Mouse (Mus musculus) erythroid progenitor cell, adult 5-6 weeks (primary cell): Measurements from ENCODE around the gene Tnn. TPM values are rescaled to one million over a fixed set of nuclear protein-coding genes. Genes with fewer than 3 reads are reported as not detected.

Source experiments
- ATAC-seq: replicated peaks from 2 replicates; pipeline ENCODE4 v1.8.0; 2016; ENCODE audit warnings: moderate number of reproducible peaks, mild to moderate bottlenecking, moderate TSS enrichment, inconsistent platforms; ENCODE audit not compliant: poor library complexity, low FRiP score, severe bottlenecking
- total RNA-seq, 2 experiments: library from RNA; stranded (forward) in 1 of 2; stranded (reverse) in 1 of 2; fragments of 150-400 nt in 1 of 2; fragments of 186-747, 209-891 nt in 1 of 2; gene quantifications; 2 replicates each; pipeline versions ENCODE4 v1.2.3 to v1.2.4; 2015 to 2017; ENCODE audit warnings: low replicate concordance in 2 of 2

Gene Tnn
- total RNA-seq, 2 experiments from 2014 or later = not detected

GRCm38 (mm10) chr1:160045971-160046370 is 107.4 kb downstream of the Tnn start:
- ATAC-seq = no peak

- 0 out of 2 replicates have a peak, but pooled peaks have one; percentile 31 for ATAC-seq
Measured at GRCm38 (mm10) chr1:160045056-160045715, 108.2 kb downstream of the Tnn start.

GRCm38 (mm10) chr1:160044237-160045021 is 109.0 kb downstream of the Tnn start, which contains the start of gene 4930523C07Rik:
4930523C07Rik (plus strand) TSS chr1:160044382.
- ATAC-seq = peak; percentile 89

GRCm38 (mm10) chr1:160043271-160043975 is 110.0 kb downstream of the Tnn start:
- ATAC-seq = no peak

GRCm38 (mm10) chr1:160042351-160042750 is 111.0 kb downstream of the Tnn start:
- no peak for ATAC-seq

GRCm38 (mm10) chr1:160041264-160041775 is 112.1 kb downstream of the Tnn start:
- no peak for ATAC-seq

- no peak for ATAC-seq
Measured at GRCm38 (mm10) chr1:160039951-160040645, 113.3 kb downstream of the Tnn start.

- no peak for ATAC-seq
Measured at GRCm38 (mm10) chr1:160036996-160037521, 116.3 kb downstream of the Tnn start.

GRCm38 (mm10) chr1:160035561-160035960 is 117.8 kb downstream of the Tnn start:
- ATAC-seq = no peak

Other genes starting within 250 kb of the Tnn start
- gene 4930523C07Rik, start 109.2 kb downstream of the Tnn start, total RNA-seq (2015; ENCODE audit: low replicate concordance) = 26.0 and 46.5 TPM in 2 replicates
- gene 4930523C07Rik, start 109.2 kb downstream of the Tnn start, total RNA-seq (2017; ENCODE audit: low replicate concordance) = 25.9 and 91.2 TPM in 2 replicates
- gene Mrps14, start 41.6 kb upstream of the Tnn start, total RNA-seq (2015; ENCODE audit: low replicate concordance) = 35.3 and 54.1 TPM in 2 replicates
- 16.1 and 25.7 TPM in 2 replicates for gene Mrps14, start 41.6 kb upstream of the Tnn start, total RNA-seq (2017; ENCODE audit: low replicate concordance)
- gene Cacybp, start 59.3 kb upstream of the Tnn start, total RNA-seq (2015; ENCODE audit: low replicate concordance) = 54.8 and 74.6 TPM in 2 replicates
- 20.9 and 60.2 TPM in 2 replicates for gene Cacybp, start 59.3 kb upstream of the Tnn start, total RNA-seq (2017; ENCODE audit: low replicate concordance)